Mouse (Mus musculus): Measurements from ENCODE around the gene Nxnl1. TPM values are rescaled to one million over a fixed set of nuclear protein-coding genes. Genes with fewer than 3 reads are reported as not detected.

Gene Nxnl1
- total and polyA plus RNA-seq, 2 experiments from 2014 or later = not detected

DNA sequence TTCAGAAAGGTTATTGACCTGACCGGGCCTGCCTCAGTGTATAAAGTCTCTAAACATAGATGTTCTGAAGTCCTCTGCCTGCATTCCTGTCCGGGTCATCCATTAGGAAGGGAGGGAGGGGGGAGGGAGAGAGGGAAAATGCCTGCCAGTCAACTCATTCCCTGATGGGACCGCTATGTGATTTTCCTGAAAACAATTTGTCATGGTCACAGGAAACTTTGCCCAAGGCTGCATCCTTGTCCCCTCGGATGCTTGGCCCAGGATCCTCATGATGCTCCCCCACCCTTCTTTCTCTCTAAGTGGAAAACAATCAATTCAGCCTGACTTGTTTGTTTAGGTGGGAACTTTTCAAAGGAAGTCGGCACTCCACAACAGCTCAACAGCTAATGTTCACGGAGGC lies 49.6 kb downstream of the Nxnl1 start:
- Histone ChIP-seq H3K4me2 (ENCODE audit: low read depth) (no peak overlapping the region), H3K9me3 (ENCODE audit: low read length) (no peaks in the 10 kb centered on the region), H3K36me3 (ENCODE audit: insufficient read depth) (no peaks in the 10 kb centered on the region), H3K9ac (no peak overlapping the region), H3K4me1 (ENCODE audit: insufficient read depth) (no peaks in the 10 kb centered on the region), H3K4me3 (ENCODE audit: low read depth, low read length) (no peak overlapping the region), H3K27me3 (ENCODE audit: insufficient read depth, low read length) (no peaks in the 10 kb centered on the region; the same call in none of the 2 replicates), H3K27ac (ENCODE audit: low read depth, low read length) (no peak overlapping the region)
- DNase-seq (no peak), ATAC-seq (no peak)
- no peak for TF ChIP-seq CTCF (IDR thresholded peaks at IDR 0.05; ENCODE audit: low read depth)
- 42% methylated on average over 6 of the region's 6 CpGs for WGBS

DNA sequence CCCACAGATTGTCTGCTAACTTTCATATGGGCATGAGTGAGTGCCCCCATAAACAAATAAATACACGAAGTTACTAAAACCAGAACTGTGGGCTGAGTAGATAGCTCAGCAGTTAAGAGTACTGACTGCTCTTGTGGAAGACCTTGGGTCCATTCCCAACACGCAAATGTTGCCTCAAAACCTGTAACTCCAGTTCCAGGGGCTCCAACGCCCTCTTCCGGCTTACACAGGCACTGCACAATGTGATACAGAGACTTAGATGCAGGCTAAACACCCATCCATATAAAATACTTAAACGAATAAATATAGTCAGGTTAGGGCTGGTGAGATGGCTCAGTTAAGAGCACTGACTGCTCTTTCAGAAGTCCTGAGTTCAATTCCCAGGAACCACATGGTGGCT lies 51.4 kb downstream of the Nxnl1 start:
- no peak for DNase-seq
- no peaks in the 10 kb centered on the region for H3K9me3 ChIP-seq (ENCODE audit: low read length)
- H3K27ac ChIP-seq (ENCODE audit: low read depth, low read length) = no peak overlapping the region
- no peak overlapping the region for H3K9ac ChIP-seq
- no peak for TF ChIP-seq CTCF (IDR thresholded peaks at IDR 0.05; ENCODE audit: low read depth)
- H3K27me3 ChIP-seq (ENCODE audit: insufficient read depth, low read length) = no peaks in the 10 kb centered on the region; the same call in 1 of the 2 replicates
- H3K4me1 ChIP-seq (ENCODE audit: insufficient read depth) = no peaks in the 10 kb centered on the region
- no peak overlapping the region for H3K4me3 ChIP-seq (ENCODE audit: low read depth, low read length)
- 75% methylated on average over 5 of the region's 5 CpGs for WGBS
- H3K36me3 ChIP-seq (ENCODE audit: insufficient read depth) = no peaks in the 10 kb centered on the region
- no peak overlapping the region for H3K4me2 ChIP-seq (ENCODE audit: low read depth)
- no peak for ATAC-seq

DNA sequence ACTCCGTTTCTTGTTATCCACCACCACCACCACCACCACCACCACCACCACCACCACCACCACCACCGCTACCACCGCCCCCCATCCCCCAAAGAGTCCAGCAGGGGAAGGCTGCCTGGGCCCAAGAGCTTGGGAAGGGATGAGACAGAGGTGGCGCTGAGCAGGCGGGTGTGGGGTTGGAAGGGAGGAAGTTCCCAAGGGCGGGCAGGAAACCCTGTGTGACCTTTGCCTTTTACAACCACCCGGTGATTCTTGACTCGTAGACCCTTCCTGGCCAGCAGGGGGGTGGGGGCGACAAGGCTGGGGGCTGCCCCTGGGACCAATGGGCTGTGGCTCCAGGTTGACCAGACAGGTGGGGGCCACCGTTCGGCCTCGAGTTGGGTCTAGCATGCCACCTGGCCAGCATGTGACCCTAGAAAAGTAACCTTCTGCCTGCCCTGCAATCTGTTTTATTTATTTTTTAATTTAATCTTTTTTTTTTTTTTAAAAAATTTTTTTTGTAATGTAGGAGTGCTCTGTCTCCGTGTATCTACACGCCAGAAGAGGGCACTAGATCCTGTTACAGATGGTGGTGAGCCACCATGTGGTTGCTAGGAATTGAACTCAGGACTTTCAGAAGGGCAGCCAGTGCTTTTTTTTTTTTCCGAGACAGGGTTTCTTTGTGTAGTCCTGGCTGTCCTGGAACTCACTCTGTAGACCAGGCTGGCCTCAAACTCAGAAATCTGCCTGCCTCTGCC lies 53.2 kb downstream of the Nxnl1 start:
- H3K4me2 ChIP-seq (ENCODE audit: low read depth) = no peak overlapping the region
- H3K4me1 ChIP-seq (ENCODE audit: insufficient read depth) = no peaks in the 10 kb centered on the region
- H3K36me3 ChIP-seq (ENCODE audit: insufficient read depth) = no peaks in the 10 kb centered on the region
- DNase-seq (no peak), ATAC-seq (no peak)
- H3K9ac ChIP-seq = no peak overlapping the region
- H3K4me3 ChIP-seq (ENCODE audit: low read depth, low read length) = no peak overlapping the region
- H3K27me3 ChIP-seq (ENCODE audit: insufficient read depth, low read length) = peaks cover 7% of the 10 kb centered on the region
- no peak overlapping the region for H3K27ac ChIP-seq (ENCODE audit: low read depth, low read length)
- no peaks in the 10 kb centered on the region for H3K9me3 ChIP-seq (ENCODE audit: low read length)
- WGBS = 79% methylated on average over 14 of the region's 15 CpGs
- TF ChIP-seq CTCF (IDR thresholded peaks at IDR 0.05; ENCODE audit: low read depth) = no peak

DNA sequence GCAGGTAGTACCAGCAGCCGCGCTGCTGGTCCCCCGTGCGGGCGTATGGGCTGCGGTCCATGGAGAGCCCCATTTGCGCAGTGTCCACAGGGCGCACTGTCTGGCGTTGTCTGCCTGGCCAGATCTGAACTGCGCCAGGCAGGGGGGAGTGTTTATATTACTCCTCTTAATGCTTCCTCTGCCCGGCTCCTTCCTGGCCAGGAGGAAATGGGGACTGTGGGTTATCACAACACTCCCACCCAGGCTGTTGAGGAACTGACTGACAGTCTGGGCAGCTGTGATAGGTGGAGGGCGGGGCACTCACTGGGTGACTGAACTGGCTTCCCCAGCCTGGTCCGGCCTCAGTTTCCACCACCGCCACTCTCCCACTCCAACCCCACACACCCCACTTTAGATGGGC lies 54.8 kb downstream of the Nxnl1 start, which contains the start of gene Plvap:
Plvap (minus strand) TSS at position 109 of the 400 bp plus-strand sequence.
- Histone ChIP-seq H3K9ac (no peak within 1 kb of the TSS), H3K4me1 (ENCODE audit: insufficient read depth) (no peaks in the 10 kb centered on the region), H3K4me2 (ENCODE audit: low read depth) (no peak within 1 kb of the TSS), H3K4me3 (ENCODE audit: low read depth, low read length) (no peak within 1 kb of the TSS), H3K27ac (ENCODE audit: low read depth, low read length) (no peak within 1 kb of the TSS), H3K36me3 (ENCODE audit: insufficient read depth) (no peaks in the 10 kb centered on the region), H3K27me3 (ENCODE audit: insufficient read depth, low read length) (peaks cover 20% of the 10 kb centered on the region), H3K9me3 (ENCODE audit: low read length) (no peaks in the 10 kb centered on the region)
- WGBS = 77% methylated on average over 14 of the region's 14 CpGs
- TF ChIP-seq CTCF (IDR thresholded peaks at IDR 0.05; ENCODE audit: low read depth) = no peak
- no peak for DNase-seq
- no peak for ATAC-seq

Other genes with a start within 250 kb of the Nxnl1 start
- 148 and 195 TPM in 2 replicates for gene Use1, start 199.8 kb downstream of the Nxnl1 start, total RNA-seq (2014; rRNA removed)
- 124 and 140 TPM in 2 replicates for gene Use1, start 199.8 kb downstream of the Nxnl1 start, polyA plus RNA-seq (2015; fragmentation: Nextera tagmentation; extraction: Ambion mirVana)
- 14.3 and 16.2 TPM in 2 replicates for gene Ocel1, start 195.3 kb downstream of the Nxnl1 start, total RNA-seq (2014; rRNA removed)
- 5.2 and 6.6 TPM in 2 replicates for gene Ocel1, start 195.3 kb downstream of the Nxnl1 start, polyA plus RNA-seq (2015; fragmentation: Nextera tagmentation; extraction: Ambion mirVana)
- gene Nr2f6, start 184.6 kb downstream of the Nxnl1 start, total RNA-seq (2014; rRNA removed) = 59.0 and 63.9 TPM in 2 replicates
- gene Nr2f6, start 184.6 kb downstream of the Nxnl1 start, polyA plus RNA-seq (2015; fragmentation: Nextera tagmentation; extraction: Ambion mirVana) = 26.0 and 28.9 TPM in 2 replicates
- gene Ushbp1, start 170.8 kb downstream of the Nxnl1 start, total RNA-seq (2014; rRNA removed) = 3.5 and 5.6 TPM in 2 replicates
- 4.2 and 4.5 TPM in 2 replicates for gene Ushbp1, start 170.8 kb downstream of the Nxnl1 start, polyA plus RNA-seq (2015; fragmentation: Nextera tagmentation; extraction: Ambion mirVana)
- 87.2 and 94.0 TPM in 2 replicates for gene Babam1, start 169.7 kb downstream of the Nxnl1 start, total RNA-seq (2014; rRNA removed)
- 98.9 and 107 TPM in 2 replicates for gene Babam1, start 169.7 kb downstream of the Nxnl1 start, polyA plus RNA-seq (2015; fragmentation: Nextera tagmentation; extraction: Ambion mirVana)
- 0.81 and 2.8 TPM in 2 replicates for gene Ankle1, start 160.6 kb downstream of the Nxnl1 start, total RNA-seq (2014; rRNA removed)
- 0.97 and 2.3 TPM in 2 replicates for gene Ankle1, start 160.6 kb downstream of the Nxnl1 start, polyA plus RNA-seq (2015; fragmentation: Nextera tagmentation; extraction: Ambion mirVana)
- gene Abhd8, start 102.9 kb downstream of the Nxnl1 start, total RNA-seq (2014; rRNA removed) = 187 and 210 TPM in 2 replicates
- gene Abhd8, start 102.9 kb downstream of the Nxnl1 start, polyA plus RNA-seq (2015; fragmentation: Nextera tagmentation; extraction: Ambion mirVana) = 168 and 169 TPM in 2 replicates
- gene Mrpl34, start 101.6 kb downstream of the Nxnl1 start, total RNA-seq (2014; rRNA removed) = 75.0 and 80.5 TPM in 2 replicates
- 145 and 184 TPM in 2 replicates for gene Mrpl34, start 101.6 kb downstream of the Nxnl1 start, polyA plus RNA-seq (2015; fragmentation: Nextera tagmentation; extraction: Ambion mirVana)
- gene Dda1, start 97.4 kb downstream of the Nxnl1 start, total RNA-seq (2014; rRNA removed) = 179 and 184 TPM in 2 replicates
- 274 and 283 TPM in 2 replicates for gene Dda1, start 97.4 kb downstream of the Nxnl1 start, polyA plus RNA-seq (2015; fragmentation: Nextera tagmentation; extraction: Ambion mirVana)
- gene Ano8, start 80.6 kb downstream of the Nxnl1 start, total RNA-seq (2014; rRNA removed) = 76.5 and 82.2 TPM in 2 replicates
- gene Ano8, start 80.6 kb downstream of the Nxnl1 start, polyA plus RNA-seq (2015; fragmentation: Nextera tagmentation; extraction: Ambion mirVana) = 5.9 and 7.7 TPM in 2 replicates
- 23.6 and 33.6 TPM in 2 replicates for gene Gtpbp3, start 78.5 kb downstream of the Nxnl1 start, total RNA-seq (2014; rRNA removed)
- gene Gtpbp3, start 78.5 kb downstream of the Nxnl1 start, polyA plus RNA-seq (2015; fragmentation: Nextera tagmentation; extraction: Ambion mirVana) = 6.9 and 9.4 TPM in 2 replicates
- 2.2 and 4.0 TPM in 2 replicates for gene Plvap, start 54.8 kb downstream of the Nxnl1 start, total RNA-seq (2014; rRNA removed)
- 6.9 and 8.7 TPM in 2 replicates for gene Plvap, start 54.8 kb downstream of the Nxnl1 start, polyA plus RNA-seq (2015; fragmentation: Nextera tagmentation; extraction: Ambion mirVana)
- 0.48 TPM in 1 of 2 replicates, not detected in the other for gene Ccdc194, start 40.9 kb downstream of the Nxnl1 start, total RNA-seq (2014; rRNA removed)
- gene Ccdc194, start 40.9 kb downstream of the Nxnl1 start, polyA plus RNA-seq (2015; fragmentation: Nextera tagmentation; extraction: Ambion mirVana) = 0.08 and 0.16 TPM in 2 replicates
- gene Bst2, start 29.1 kb downstream of the Nxnl1 start, total RNA-seq (2014; rRNA removed) = 10.1 and 17.8 TPM in 2 replicates
- 19.3 and 21.0 TPM in 2 replicates for gene Bst2, start 29.1 kb downstream of the Nxnl1 start, polyA plus RNA-seq (2015; fragmentation: Nextera tagmentation; extraction: Ambion mirVana)
- gene Mvb12a, start 23.7 kb downstream of the Nxnl1 start, total RNA-seq (2014; rRNA removed) = 70.5 and 81.7 TPM in 2 replicates
- 73.4 and 87.4 TPM in 2 replicates for gene Mvb12a, start 23.7 kb downstream of the Nxnl1 start, polyA plus RNA-seq (2015; fragmentation: Nextera tagmentation; extraction: Ambion mirVana)
- 0.08 TPM in 1 of 2 replicates, not detected in the other for gene Tmem221, start 7.7 kb downstream of the Nxnl1 start, total RNA-seq (2014; rRNA removed)
- gene Tmem221, start 7.7 kb downstream of the Nxnl1 start, polyA plus RNA-seq (2015; fragmentation: Nextera tagmentation; extraction: Ambion mirVana) = 0.16 and 0.18 TPM in 2 replicates
- gene Slc27a1, start 2.3 kb upstream of the Nxnl1 start, total RNA-seq (2014; rRNA removed) = 106 and 133 TPM in 2 replicates
- 74.8 and 102 TPM in 2 replicates for gene Slc27a1, start 2.3 kb upstream of the Nxnl1 start, polyA plus RNA-seq (2015; fragmentation: Nextera tagmentation; extraction: Ambion mirVana)
- gene Pgls, start 25.6 kb upstream of the Nxnl1 start, total RNA-seq (2014; rRNA removed) = 248 and 264 TPM in 2 replicates
- gene Pgls, start 25.6 kb upstream of the Nxnl1 start, polyA plus RNA-seq (2015; fragmentation: Nextera tagmentation; extraction: Ambion mirVana) = 262 and 318 TPM in 2 replicates
- 3.4 and 11.1 TPM in 2 replicates for gene Fam129c, start 31.0 kb upstream of the Nxnl1 start, total RNA-seq (2014; rRNA removed)
- gene Fam129c, start 31.0 kb upstream of the Nxnl1 start, polyA plus RNA-seq (2015; fragmentation: Nextera tagmentation; extraction: Ambion mirVana) = 2.0 and 2.8 TPM in 2 replicates
- gene Colgalt1, start 44.4 kb upstream of the Nxnl1 start, total RNA-seq (2014; rRNA removed) = 84.3 and 85.6 TPM in 2 replicates
- gene Colgalt1, start 44.4 kb upstream of the Nxnl1 start, polyA plus RNA-seq (2015; fragmentation: Nextera tagmentation; extraction: Ambion mirVana) = 58.4 and 59.6 TPM in 2 replicates
- 84.8 and 89.2 TPM in 2 replicates for gene Unc13a, start 105.2 kb upstream of the Nxnl1 start, total RNA-seq (2014; rRNA removed)
- 14.2 and 18.8 TPM in 2 replicates for gene Unc13a, start 105.2 kb upstream of the Nxnl1 start, polyA plus RNA-seq (2015; fragmentation: Nextera tagmentation; extraction: Ambion mirVana)
- 5.2 and 7.3 TPM in 2 replicates for gene Jak3, start 109.7 kb upstream of the Nxnl1 start, total RNA-seq (2014; rRNA removed)
- gene Jak3, start 109.7 kb upstream of the Nxnl1 start, polyA plus RNA-seq (2015; fragmentation: Nextera tagmentation; extraction: Ambion mirVana) = 2.8 and 4.4 TPM in 2 replicates
- gene Insl3, start 122.6 kb upstream of the Nxnl1 start, total RNA-seq (2014; rRNA removed) = 1.6 and 1.8 TPM in 2 replicates
- gene Insl3, start 122.6 kb upstream of the Nxnl1 start, polyA plus RNA-seq (2015; fragmentation: Nextera tagmentation; extraction: Ambion mirVana) = 0.36 and 1.4 TPM in 2 replicates
- 0.24 and 0.92 TPM in 2 replicates for gene B3gnt3, start 135.2 kb upstream of the Nxnl1 start, total RNA-seq (2014; rRNA removed)
- gene B3gnt3, start 135.2 kb upstream of the Nxnl1 start, polyA plus RNA-seq (2015; fragmentation: Nextera tagmentation; extraction: Ambion mirVana) = 0.44 and 0.49 TPM in 2 replicates
- gene Fcho1, start 159.1 kb upstream of the Nxnl1 start, total RNA-seq (2014; rRNA removed) = 97.2 and 101 TPM in 2 replicates
- gene Fcho1, start 159.1 kb upstream of the Nxnl1 start, polyA plus RNA-seq (2015; fragmentation: Nextera tagmentation; extraction: Ambion mirVana) = 62.4 and 68.7 TPM in 2 replicates

Data from forebrain, postnatal 0 days (tissue).